Mouse (Mus musculus) liver, adult 2 months (tissue): Measurements from ENCODE around the gene Kcnn3. TPM values are rescaled to one million over a fixed set of nuclear protein-coding genes. Genes with fewer than 3 reads are reported as not detected.

Experiments
- DNase-seq: peaks from one replicate; pipeline ENCODE4 v3.0.0-alpha.2; 2011; ENCODE audit warnings: low read depth, low spot score; ENCODE audit errors: extremely low read depth
- H3K27ac ChIP-seq: fragments of 200-500 bp; replicated peaks from 2 replicates; pipeline ENCODE4 v1.5.1; 2012; ENCODE audit warnings: low read depth, mild to moderate bottlenecking, control low read depth, inconsistent platforms, low read length; ENCODE audit not compliant: insufficient read depth
- H3K27me3 ChIP-seq: fragments of 200-500 bp; 2 replicates; pipeline ENCODE4 v1.6.1; 2012; ENCODE audit warnings: mild to moderate bottlenecking, moderate library complexity, low read length, inconsistent platforms; ENCODE audit not compliant: control insufficient read depth, insufficient read depth
- H3K36me3 ChIP-seq: fragments of 200-500 bp; 2 replicates; pipeline ENCODE4 v1.6.1; 2012; ENCODE audit warnings: low read length, inconsistent platforms; ENCODE audit not compliant: control insufficient read depth, insufficient read depth
- H3K4me1 ChIP-seq: fragments of 200-500 bp; 2 replicates; pipeline ENCODE4 v1.6.1; 2011; ENCODE audit warnings: low read length; ENCODE audit not compliant: control insufficient read depth, insufficient read depth
- H3K4me3 ChIP-seq: fragments of 200-500 bp; 2 replicates; pipeline ENCODE4 v1.5.1; 2011; ENCODE audit warnings: low read depth, mild to moderate bottlenecking, control low read depth, low read length, moderate library complexity; ENCODE audit not compliant: insufficient read depth
- H3K79me2 ChIP-seq: fragments of 200-500 bp; 2 replicates; pipeline ENCODE4 v1.6.1; 2012; ENCODE audit warnings: inconsistent platforms, mild to moderate bottlenecking, low read length, moderate library complexity; ENCODE audit not compliant: control insufficient read depth, insufficient read depth
- H3K9ac ChIP-seq: fragments of 200-500 bp; 2 replicates; pipeline ENCODE4 v1.6.1; 2012; ENCODE audit warnings: low read depth, mild to moderate bottlenecking, control low read depth, inconsistent platforms, low read length
- CTCF ChIP-seq: fragments of 200-500 bp; IDR thresholded peaks from 2 replicates; pipeline ENCODE4 v1.5.1; 2011; ENCODE audit warnings: low read depth, low read length, control low read depth
- POLR2A ChIP-seq: fragments of 200-500 bp; IDR thresholded peaks from 2 replicates; pipeline ENCODE4 v1.6.1; 2011; ENCODE audit warnings: low read length, control low read depth; ENCODE audit not compliant: insufficient read depth; ENCODE audit errors: extremely low read depth
- WGBS: fragments of 180-500 bp; shearing (Covaris S2); methylation state at CpG from one replicate; pipeline ENCODE4 v1.1.7; 2018; 5-methylcytosine and 5-hydroxymethylcytosine counted together
- polyA plus RNA-seq: library from polyadenylated mRNA; depleted of rRNA; stranded (reverse); fragments of >200 nt; gene quantifications from 2 replicates; pipeline ENCODE4 v1.2.3, GENCODE M21; 2012
- total RNA-seq: library from RNA; depleted of rRNA; stranded (reverse); fragments of >200 nt; gene quantifications from 2 replicates; pipeline ENCODE4 v1.2.3, GENCODE M21; 2014

Kcnn3 gene
- total and polyA plus RNA-seq, 2 experiments, result under 0.01 to 0.06 TPM

GRCm38 (mm10) chr3:89649890-89650289, 129.9 kb downstream of the Kcnn3 start:
- H3K36me3 ChIP-seq, result no peaks in the 10 kb centered on the region
- no peaks in the 10 kb centered on the region for H3K4me1 ChIP-seq
- 89% methylated on average over 7 of the region's 7 CpGs for WGBS
- H3K27me3 ChIP-seq, result no peaks in the 10 kb centered on the region
- no peak overlapping the region for H3K27ac ChIP-seq
- H3K79me2 ChIP-seq, result no peaks in the 10 kb centered on the region
- H3K4me3 ChIP-seq, result no peak overlapping the region
- no peak overlapping the region for H3K9ac ChIP-seq
- no peak for DNase-seq
- TF ChIP-seq CTCF (no peak), POLR2A (no peak)

DNA sequence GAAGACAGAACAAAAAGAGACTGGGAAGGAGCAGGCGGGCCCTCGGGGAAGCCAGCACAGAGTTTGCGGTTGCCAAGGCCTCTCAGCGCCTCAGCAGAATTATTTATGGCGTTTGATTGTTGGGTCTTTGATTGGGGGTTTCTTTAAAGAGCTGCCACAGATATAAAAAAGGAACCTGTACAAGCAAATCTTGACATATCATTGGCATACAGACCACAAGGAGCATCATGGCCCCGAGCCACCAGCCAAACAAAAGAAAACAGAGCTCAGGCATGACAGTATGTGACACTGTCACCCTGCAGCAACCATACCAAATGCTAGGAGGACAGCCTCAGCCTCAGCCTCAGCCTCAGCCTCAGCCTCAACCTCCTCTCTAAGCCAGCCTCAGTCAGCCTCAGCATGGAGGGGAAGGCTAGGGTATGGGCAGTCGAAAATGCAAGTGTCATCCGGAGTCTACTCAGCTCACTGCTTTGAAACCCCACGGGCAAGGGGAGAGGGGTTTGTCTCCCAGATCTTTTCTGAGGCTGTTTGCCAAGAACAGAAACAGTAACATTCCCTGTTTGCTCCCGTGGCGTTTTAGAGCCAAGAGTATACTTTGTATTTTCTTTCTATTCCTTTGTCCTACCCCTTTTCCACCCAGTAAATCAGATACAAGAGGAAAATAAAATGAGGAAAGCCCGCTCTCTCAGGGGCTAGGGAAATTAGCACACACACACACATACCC, 133.4 kb downstream of the Kcnn3 start:
- no peak for TF ChIP-seq CTCF
- no peak for TF ChIP-seq POLR2A
- no peaks in the 10 kb centered on the region for H3K79me2 ChIP-seq
- no peak overlapping the region for H3K4me3 ChIP-seq
- H3K9ac ChIP-seq, result no peak overlapping the region
- no peaks in the 10 kb centered on the region for H3K27me3 ChIP-seq
- 86% methylated on average over 12 of the region's 12 CpGs for WGBS
- H3K36me3 ChIP-seq, result no peaks in the 10 kb centered on the region
- no peak overlapping the region for H3K27ac ChIP-seq
- no peak for DNase-seq
- H3K4me1 ChIP-seq, result peaks cover 4% of the 10 kb centered on the region

DNA sequence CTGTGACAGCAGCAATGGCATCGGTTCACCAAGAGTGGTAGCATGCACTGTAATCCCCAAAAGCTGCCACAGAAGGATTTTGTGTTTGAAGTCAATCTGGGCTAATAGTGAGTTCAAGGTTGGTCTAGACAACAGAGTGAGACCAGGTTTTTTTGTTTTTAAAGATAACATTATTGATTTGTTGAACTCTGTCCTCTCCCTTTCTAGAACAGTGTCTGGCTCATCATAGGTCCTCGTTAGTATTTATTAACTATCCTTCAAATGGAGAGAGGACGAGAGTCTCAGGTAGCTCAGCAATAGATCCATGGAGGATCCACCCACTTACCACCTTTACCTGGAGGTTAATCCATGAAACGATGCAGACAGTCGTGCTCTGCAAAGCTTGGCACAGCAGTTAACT, 137.1 kb downstream of the Kcnn3 start:
- no peaks in the 10 kb centered on the region for H3K27me3 ChIP-seq
- no peak overlapping the region for H3K9ac ChIP-seq
- no peak for TF ChIP-seq CTCF
- no peak for TF ChIP-seq POLR2A
- H3K36me3 ChIP-seq, result no peaks in the 10 kb centered on the region
- no peaks in the 10 kb centered on the region for H3K79me2 ChIP-seq
- peak; percentile 84 for DNase-seq
- no peak overlapping the region for H3K27ac ChIP-seq
- no peak overlapping the region for H3K4me3 ChIP-seq
- peaks cover 4% of the 10 kb centered on the region for H3K4me1 ChIP-seq
- 22% methylated on average over 5 of the region's 5 CpGs for WGBS

DNA sequence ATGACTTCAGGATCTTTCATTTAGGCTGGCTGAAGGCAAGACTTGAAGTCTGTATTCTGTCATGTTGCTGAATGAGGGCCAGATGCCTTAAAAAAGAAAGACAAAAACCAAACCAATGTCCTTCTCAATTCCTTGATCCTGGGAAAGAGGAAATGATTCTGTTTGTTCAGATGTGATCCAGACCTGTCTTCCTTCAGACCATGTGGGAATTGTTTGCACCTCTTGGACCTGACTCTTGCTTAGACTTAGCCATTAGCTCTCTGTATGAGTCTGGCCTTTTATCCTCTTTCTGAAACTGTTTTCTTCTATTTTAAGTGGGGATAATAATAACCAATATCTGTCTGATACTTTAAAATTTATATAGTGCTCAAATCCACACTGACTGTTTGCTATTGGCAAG, 138.5 kb downstream of the Kcnn3 start:
- H3K4me1 ChIP-seq, result peaks cover 4% of the 10 kb centered on the region
- no peak overlapping the region for H3K27ac ChIP-seq
- no peak overlapping the region for H3K4me3 ChIP-seq
- no peak for DNase-seq
- no peaks in the 10 kb centered on the region for H3K27me3 ChIP-seq
- H3K9ac ChIP-seq, result no peak overlapping the region
- TF ChIP-seq CTCF (no peak), POLR2A (no peak)
- H3K79me2 ChIP-seq, result no peaks in the 10 kb centered on the region
- no peaks in the 10 kb centered on the region for H3K36me3 ChIP-seq

- TF ChIP-seq CTCF (no peak), POLR2A (no peak)
- 87% methylated on average over 11 of the region's 11 CpGs for WGBS
- no peak for DNase-seq
- H3K27ac ChIP-seq, result no peak overlapping the region
- H3K4me3 ChIP-seq, result no peak overlapping the region
- no peaks in the 10 kb centered on the region for H3K79me2 ChIP-seq
- no peaks in the 10 kb centered on the region for H3K36me3 ChIP-seq
- no peak overlapping the region for H3K9ac ChIP-seq
- peaks cover 4% of the 10 kb centered on the region for H3K4me1 ChIP-seq
- no peaks in the 10 kb centered on the region for H3K27me3 ChIP-seq
These were observed 140.1 kb downstream of the Kcnn3 start for GRCm38 (mm10) chr3:89659938-89660620.

GRCm38 (mm10) chr3:89664808-89665207, 144.8 kb downstream of the Kcnn3 start:
- Histone ChIP-seq H3K36me3 (no peaks in the 10 kb centered on the region), H3K4me3 (no peak overlapping the region), H3K79me2 (no peaks in the 10 kb centered on the region), H3K27ac (no peak overlapping the region), H3K9ac (no peak overlapping the region), H3K4me1 (no peaks in the 10 kb centered on the region), H3K27me3 (no peaks in the 10 kb centered on the region)
- DNase-seq, result no peak
- no peak for TF ChIP-seq CTCF
- no peak for TF ChIP-seq POLR2A
- WGBS, result 84% methylated on average over 12 of the region's 12 CpGs
